Mouse (Mus musculus) erythroblast, embryonic 14.5 days (primary cell): ENCODE data around the gene H13.

Experiments
- GATA1 ChIP-seq: IDR thresholded peaks from 2 replicates; pipeline ENCODE4 v1.6.1; 2012; ENCODE audit warnings: low read length, inconsistent platforms, mixed read lengths
- TAL1 ChIP-seq: IDR thresholded peaks from 3 replicates; pipeline ENCODE4 v1.6.1; 2012; ENCODE audit warnings: low read length, inconsistent platforms, mixed read lengths

- TF ChIP-seq TAL1: no peak
- TF ChIP-seq GATA1: no peak
Observed at GRCm38 (mm10) chr2:152704811-152705370, 35.6 kb downstream of the H13 start.
